Mouse (Mus musculus) forebrain, embryonic 16.5 days (tissue): ENCODE data around the gene Olfr993. TPM values are rescaled to one million over a fixed set of nuclear protein-coding genes. Genes with fewer than 3 reads are reported as not detected.

Experiments
- ATAC-seq: fragments of 200-750 bp; cut with Nextera tagmentation; 2 replicates; pipeline ENCODE4 v1.8.0; 2017; ENCODE audit warnings: mild to moderate bottlenecking, moderate library complexity
- H3K27ac ChIP-seq: fragments of 300-500 bp; sonication (generic); 2 replicates; pipeline ENCODE4 v1.5.1; 2014; ENCODE audit warnings: low read length, control low read depth
- H3K27me3 ChIP-seq: fragments of 300-500 bp; sonication (generic); replicated peaks from 2 replicates; pipeline ENCODE4 v1.6.1; 2014; ENCODE audit warnings: low read length; ENCODE audit not compliant: control insufficient read depth, insufficient read depth
- H3K36me3 ChIP-seq: fragments of 300-500 bp; sonication (generic); 2 replicates; pipeline ENCODE4 v1.6.1; 2014; ENCODE audit not compliant: control insufficient read depth, insufficient read depth
- H3K4me1 ChIP-seq: fragments of 300-500 bp; sonication (generic); replicated peaks from 2 replicates; pipeline ENCODE4 v1.6.1; 2014; ENCODE audit warnings: low read length; ENCODE audit not compliant: control insufficient read depth, insufficient read depth
- H3K4me2 ChIP-seq: fragments of 300-500 bp; sonication (generic); 2 replicates; pipeline ENCODE4 v1.6.1; 2014; ENCODE audit warnings: mild to moderate bottlenecking, low read length, control low read depth
- H3K4me3 ChIP-seq: fragments of 300-500 bp; sonication (generic); replicated peaks from 2 replicates; pipeline ENCODE4 v1.5.1; 2014; ENCODE audit warnings: mild to moderate bottlenecking, low read length, control low read depth
- H3K9ac ChIP-seq: fragments of 300-500 bp; sonication (generic); replicated peaks from 2 replicates; pipeline ENCODE4 v1.6.1; 2014; ENCODE audit warnings: low read depth, low read length, control low read depth
- H3K9me3 ChIP-seq: fragments of 300-500 bp; sonication (generic); 2 replicates; pipeline ENCODE4 v1.6.1; 2016; ENCODE audit warnings: low read length; ENCODE audit not compliant: control insufficient read depth
- WGBS: fragments of 180-500 bp; shearing (Covaris S2); extraction: QIAGEN DNeasy Blood & Tissue Kit; methylation state at CpG from one replicate; pipeline ENCODE4 v1.1.7; 2014; 5-methylcytosine and 5-hydroxymethylcytosine counted together
- polyA plus RNA-seq: library from polyadenylated mRNA; unstranded; fragments of >200 nt; fragmentation: Nextera tagmentation; extraction: Ambion mirVana; gene quantifications from 2 replicates; pipeline ENCODE4 v1.2.1, GENCODE M21; 2015

Olfr993 gene
- polyA plus RNA-seq, result not detected in 2 replicates

- no peak within 1 kb of the TSS for H3K9ac ChIP-seq
- H3K4me3 ChIP-seq, result no peak within 1 kb of the TSS
- no peak for ATAC-seq
- H3K27ac ChIP-seq, result no peak within 1 kb of the TSS
- no peak within 1 kb of the TSS for H3K4me2 ChIP-seq
- H3K36me3 ChIP-seq, result no peaks in the 10 kb centered on the region
- no peaks in the 10 kb centered on the region for H3K9me3 ChIP-seq
- no peaks in the 10 kb centered on the region for H3K4me1 ChIP-seq
- H3K27me3 ChIP-seq, result no peaks in the 10 kb centered on the region
These were observed at the start of gene Olfr993 for GRCm38 (mm10) chr2:85414777-85415176. Olfr993 (minus strand) TSS chr2:85414877.

GRCm38 (mm10) chr2:85443539-85443938, 28.9 kb upstream of the Olfr993 start, which contains the start of gene Olfr995:
Olfr995 (minus strand) TSS chr2:85443639.
- no peaks in the 10 kb centered on the region for H3K4me1 ChIP-seq
- no peak within 1 kb of the TSS for H3K4me2 ChIP-seq
- no peak within 1 kb of the TSS for H3K9ac ChIP-seq
- 10% methylated on average over 1 of the region's 1 CpGs for whole genome bisulfite sequencing
- H3K4me3 ChIP-seq, result no peak within 1 kb of the TSS
- no peaks in the 10 kb centered on the region for H3K27me3 ChIP-seq
- H3K36me3 ChIP-seq, result no peaks in the 10 kb centered on the region
- no peak for ATAC-seq
- no peaks in the 10 kb centered on the region for H3K9me3 ChIP-seq
- no peak within 1 kb of the TSS for H3K27ac ChIP-seq

GRCm38 (mm10) chr2:85442546-85442945, 27.9 kb upstream of the Olfr993 start:
- H3K4me2 ChIP-seq, result no peak overlapping the region

GRCm38 (mm10) chr2:85436351-85436750, 21.7 kb upstream of the Olfr993 start, which contains the start of gene Olfr994:
Olfr994 (minus strand) TSS chr2:85436451.
- no peak within 1 kb of the TSS for H3K4me3 ChIP-seq
- H3K27ac ChIP-seq, result no peak within 1 kb of the TSS
- H3K4me2 ChIP-seq, result no peak within 1 kb of the TSS
- no peaks in the 10 kb centered on the region for H3K36me3 ChIP-seq
- no peak for ATAC-seq
- no peaks in the 10 kb centered on the region for H3K9me3 ChIP-seq
- H3K27me3 ChIP-seq, result no peaks in the 10 kb centered on the region
- 96% methylated on average over 3 of the region's 3 CpGs for WGBS
- no peak within 1 kb of the TSS for H3K9ac ChIP-seq
- H3K4me1 ChIP-seq, result no peaks in the 10 kb centered on the region

More at GRCm38 (mm10) chr2:85442546-85442945, 27.9 kb upstream of the Olfr993 start:
- H3K36me3 ChIP-seq, result no peaks in the 10 kb centered on the region
- no peak overlapping the region for H3K9ac ChIP-seq
- no peak overlapping the region for H3K27ac ChIP-seq
- H3K9me3 ChIP-seq, result no peaks in the 10 kb centered on the region
- H3K4me3 ChIP-seq, result no peak overlapping the region
- no peak for ATAC-seq
- no peaks in the 10 kb centered on the region for H3K27me3 ChIP-seq
- no peaks in the 10 kb centered on the region for H3K4me1 ChIP-seq

- Histone ChIP-seq H3K4me1 (no peaks in the 10 kb centered on the region), H3K36me3 (no peaks in the 10 kb centered on the region), H3K4me3 (no peak overlapping the region), H3K27me3 (no peaks in the 10 kb centered on the region), H3K4me2 (no peak overlapping the region), H3K9me3 (no peaks in the 10 kb centered on the region), H3K27ac (no peak overlapping the region), H3K9ac (no peak overlapping the region)
- 94% methylated on average over 1 of the region's 1 CpGs for WGBS
- ATAC-seq, result peak; percentile 67
These were observed 11.2 kb upstream of the Olfr993 start for GRCm38 (mm10) chr2:85425893-85426292.

- ATAC-seq, result no peak
- H3K27ac ChIP-seq, result no peak within 1 kb of the TSS
- 63% methylated on average over 2 of the region's 2 CpGs for WGBS
- no peak within 1 kb of the TSS for H3K4me2 ChIP-seq
- H3K27me3 ChIP-seq, result no peaks in the 10 kb centered on the region
- no peak within 1 kb of the TSS for H3K9ac ChIP-seq
- H3K4me1 ChIP-seq, result no peaks in the 10 kb centered on the region
- H3K36me3 ChIP-seq, result no peaks in the 10 kb centered on the region
- H3K4me3 ChIP-seq, result no peak within 1 kb of the TSS
- H3K9me3 ChIP-seq, result no peaks in the 10 kb centered on the region
These were observed 5.3 kb downstream of the Olfr993 start, which contains the start of gene Olfr992 for GRCm38 (mm10) chr2:85409369-85409768. Olfr992 (minus strand) TSS chr2:85409469.

Other genes with a start within 250 kb of the Olfr993 start
- gene Lrrc55, start 217.7 kb downstream of the Olfr993 start, polyA plus RNA-seq, result 12.3 and 14.9 TPM in 2 replicates
- not detected in 2 replicates for gene Olfr987, start 75.6 kb downstream of the Olfr993 start, polyA plus RNA-seq
- gene Olfr988, start 51.6 kb downstream of the Olfr993 start, polyA plus RNA-seq, result not detected in 2 replicates
- not detected in 2 replicates for gene Olfr992, start 5.4 kb downstream of the Olfr993 start, polyA plus RNA-seq
- gene Olfr994, start 21.6 kb upstream of the Olfr993 start, polyA plus RNA-seq, result not detected in 2 replicates
- gene Olfr995, start 28.8 kb upstream of the Olfr993 start, polyA plus RNA-seq, result not detected in 2 replicates
- gene 4833423E24Rik, start 104.1 kb upstream of the Olfr993 start, polyA plus RNA-seq, result 0.15 TPM in 1 of 2 replicates, not detected in the other
- gene Olfr996, start 164.3 kb upstream of the Olfr993 start, polyA plus RNA-seq, result not detected in 2 replicates
- not detected in 2 replicates for gene Olfr998, start 174.1 kb upstream of the Olfr993 start, polyA plus RNA-seq
- gene Olfr1000, start 197.0 kb upstream of the Olfr993 start, polyA plus RNA-seq, result not detected in 2 replicates
- not detected in 2 replicates for gene Olfr1002, start 235.8 kb upstream of the Olfr993 start, polyA plus RNA-seq
- not detected in 2 replicates for gene Olfr154, start 249.6 kb upstream of the Olfr993 start, polyA plus RNA-seq